Mouse (Mus musculus) mature B cell (primary cell): ENCODE measurements around the gene Eme1.

Source experiments
- in situ Hi-C: fragments of 300-500 bp; cut with MboI; formaldehyde crosslinking; loops from 2 replicates; pipeline ENCODE4 v1.14.3; 2019

Gene Eme1

DNA sequence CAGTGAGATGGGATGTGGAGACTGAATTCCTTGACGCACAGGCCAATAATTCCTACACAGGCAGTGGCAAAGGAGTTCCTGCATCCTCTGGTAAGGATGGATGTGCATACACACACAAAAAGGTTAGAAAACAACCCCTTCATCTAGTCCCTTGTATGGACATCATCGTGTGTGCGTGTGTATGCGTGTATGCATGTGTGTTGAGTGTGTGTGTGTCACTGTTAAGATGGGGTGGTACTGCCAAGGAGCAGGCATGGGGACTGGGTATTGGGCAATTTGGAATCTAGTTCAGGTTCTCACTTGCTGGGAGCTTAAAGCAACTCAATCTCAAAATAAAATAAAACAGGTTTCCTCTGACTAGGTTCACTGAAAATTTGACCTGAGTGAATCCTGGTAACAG is 7.3 kb downstream of the Eme1 start:
- in situ Hi-C loops: no loop called here

DNA sequence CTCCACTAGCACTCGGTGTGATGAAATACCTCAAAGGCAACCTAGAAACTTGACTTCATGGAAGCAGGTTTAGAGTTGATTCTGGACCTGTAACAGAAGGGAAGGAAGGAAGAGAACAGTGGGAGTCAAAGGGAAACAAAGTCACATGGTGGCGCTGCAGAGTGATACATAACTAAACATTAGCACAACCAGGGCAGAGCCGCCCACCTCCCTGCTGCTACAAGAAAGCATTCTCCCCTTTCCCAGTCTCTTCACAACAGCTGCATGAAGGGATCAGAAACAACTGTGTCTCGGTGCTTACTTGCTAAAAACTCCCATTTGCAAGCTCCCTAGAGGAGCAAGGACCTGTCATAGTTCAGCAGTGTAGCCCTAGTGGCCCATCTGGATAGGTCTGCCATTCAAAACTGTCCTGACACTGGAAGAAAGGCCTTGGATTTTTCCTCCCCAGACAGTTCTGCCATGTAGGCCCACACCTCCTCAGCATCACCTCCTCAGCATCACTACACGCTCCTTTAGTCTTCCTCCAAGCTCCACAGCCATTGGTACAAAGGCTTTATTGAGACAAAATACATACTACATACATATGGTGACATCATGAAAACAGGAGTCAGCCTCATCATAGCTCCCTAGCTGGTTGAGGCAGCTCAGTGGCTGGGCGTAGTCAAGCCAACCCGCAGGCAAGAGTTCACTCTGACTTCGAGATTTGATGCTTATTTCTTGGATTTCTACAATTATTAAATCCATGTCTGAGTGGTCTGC is 9.1 kb downstream of the Eme1 start:
- in situ Hi-C loops: no loop called here

DNA sequence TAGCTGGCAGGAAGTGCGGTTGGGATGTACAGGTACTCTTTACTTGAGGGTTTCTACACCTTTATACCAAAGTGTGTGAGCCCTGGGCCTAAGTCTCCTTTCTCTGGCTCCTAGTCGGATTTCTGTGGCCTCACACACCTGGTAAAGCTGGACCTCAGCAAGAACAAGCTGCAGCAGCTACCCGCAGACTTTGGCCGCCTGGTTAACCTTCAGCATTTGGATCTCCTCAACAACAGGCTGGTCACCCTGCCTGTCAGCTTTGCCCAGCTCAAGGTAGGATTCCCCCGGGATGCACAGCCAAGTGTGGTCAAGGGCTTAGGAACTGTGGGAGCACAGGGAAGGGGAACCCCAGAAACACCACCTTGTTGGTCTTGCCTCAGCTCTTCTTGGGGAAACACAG is 19.3 kb downstream of the Eme1 start:
- in situ Hi-C loops: no loop called here

DNA sequence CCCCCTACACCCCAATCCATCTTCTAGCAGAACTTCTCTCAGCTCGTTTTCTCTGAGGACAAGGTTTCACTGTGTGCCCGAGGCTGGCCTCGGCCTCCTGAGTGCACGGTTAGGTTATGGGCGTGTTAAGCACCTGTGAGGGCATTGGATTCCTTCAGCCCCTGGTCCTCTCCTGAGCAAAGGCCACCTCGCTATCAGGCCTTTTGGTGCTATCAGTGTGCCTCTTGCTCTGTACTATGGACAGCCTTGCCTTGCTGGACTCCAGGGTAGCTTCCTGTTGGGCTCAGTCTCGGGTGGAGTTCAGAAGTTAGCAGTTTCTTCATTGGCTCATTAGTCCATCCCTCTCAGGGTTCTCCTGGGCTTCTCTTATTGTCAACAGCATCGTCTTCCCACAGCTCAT is 20.8 kb downstream of the Eme1 start:
- in situ Hi-C loops: no loop called here

DNA sequence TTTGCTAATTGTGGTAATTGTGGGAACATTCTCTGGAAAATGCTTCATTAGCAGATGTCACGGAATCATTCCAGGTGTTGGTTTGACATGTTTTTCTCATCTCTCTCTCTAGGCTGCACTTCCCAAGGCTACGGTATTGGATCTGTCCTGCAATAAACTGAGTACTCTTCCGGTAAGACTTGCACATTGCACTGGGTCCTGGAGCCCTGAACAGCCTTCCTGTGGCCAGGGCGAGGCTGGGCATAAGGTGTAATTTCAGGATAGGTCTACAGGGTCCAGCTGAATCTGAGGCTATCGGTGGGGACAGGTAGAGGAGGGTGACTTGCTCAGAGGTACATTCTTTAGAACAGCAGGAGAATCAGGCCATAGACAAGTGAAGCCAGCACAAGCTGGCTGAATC is 21.8 kb downstream of the Eme1 start:
- in situ Hi-C loops: no loop called here

DNA sequence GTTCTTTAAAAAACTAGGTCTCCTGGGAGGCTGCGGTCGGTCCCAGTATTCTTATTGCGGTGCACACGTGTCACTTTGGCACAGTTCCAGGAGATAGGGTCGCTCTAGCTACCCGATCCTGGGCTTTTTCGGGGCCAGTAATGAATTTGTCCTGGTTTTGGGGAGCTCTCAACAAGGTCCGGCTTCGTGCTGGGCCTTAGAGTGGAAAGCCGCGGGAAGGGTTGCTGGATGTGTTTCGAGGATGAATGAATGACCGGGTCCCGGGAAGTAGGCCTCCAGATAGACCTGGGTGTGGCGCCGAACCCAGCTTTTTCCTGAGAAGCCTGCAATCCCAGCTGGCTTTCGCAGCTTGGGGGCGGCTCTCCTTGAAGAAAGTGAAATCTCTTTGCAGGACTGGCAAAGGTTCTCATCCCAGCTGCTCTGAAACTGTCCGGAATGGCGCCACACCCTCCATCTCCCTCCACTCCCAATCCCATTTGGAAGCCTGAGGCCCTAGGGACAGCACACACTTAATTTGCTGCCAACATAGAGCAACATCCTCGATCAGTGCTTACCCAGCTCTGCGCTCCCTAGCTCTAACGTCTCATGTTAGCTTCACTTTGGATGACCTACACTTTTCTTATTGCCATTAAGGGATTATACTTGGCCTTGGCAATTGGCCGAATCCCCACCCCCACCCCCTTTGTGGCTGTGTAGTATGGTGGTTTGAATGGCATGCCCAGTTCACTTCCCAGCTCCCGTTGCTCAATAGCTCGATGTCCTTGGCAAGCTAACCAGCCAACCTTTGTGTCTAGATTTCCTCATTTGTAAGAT is 23.4 kb downstream of the Eme1 start:
- in situ Hi-C loops: no loop called here

DNA sequence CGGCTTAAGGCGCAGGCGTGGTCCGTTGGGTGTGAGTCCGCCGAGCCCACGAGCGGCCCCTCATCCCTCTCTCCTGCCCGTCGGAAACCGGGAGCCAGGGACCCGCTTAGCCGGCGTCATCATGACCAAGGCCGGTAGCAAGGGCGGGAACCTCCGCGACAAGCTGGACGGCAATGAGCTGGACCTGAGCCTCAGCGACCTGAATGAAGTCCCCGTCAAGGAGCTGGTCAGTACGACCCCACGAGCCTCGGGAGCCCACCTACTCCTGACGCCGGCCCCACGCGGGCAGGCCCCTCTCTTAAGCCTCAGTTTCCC is 23.9 kb downstream of the Eme1 start:
- in situ Hi-C loops: no loop called here

DNA sequence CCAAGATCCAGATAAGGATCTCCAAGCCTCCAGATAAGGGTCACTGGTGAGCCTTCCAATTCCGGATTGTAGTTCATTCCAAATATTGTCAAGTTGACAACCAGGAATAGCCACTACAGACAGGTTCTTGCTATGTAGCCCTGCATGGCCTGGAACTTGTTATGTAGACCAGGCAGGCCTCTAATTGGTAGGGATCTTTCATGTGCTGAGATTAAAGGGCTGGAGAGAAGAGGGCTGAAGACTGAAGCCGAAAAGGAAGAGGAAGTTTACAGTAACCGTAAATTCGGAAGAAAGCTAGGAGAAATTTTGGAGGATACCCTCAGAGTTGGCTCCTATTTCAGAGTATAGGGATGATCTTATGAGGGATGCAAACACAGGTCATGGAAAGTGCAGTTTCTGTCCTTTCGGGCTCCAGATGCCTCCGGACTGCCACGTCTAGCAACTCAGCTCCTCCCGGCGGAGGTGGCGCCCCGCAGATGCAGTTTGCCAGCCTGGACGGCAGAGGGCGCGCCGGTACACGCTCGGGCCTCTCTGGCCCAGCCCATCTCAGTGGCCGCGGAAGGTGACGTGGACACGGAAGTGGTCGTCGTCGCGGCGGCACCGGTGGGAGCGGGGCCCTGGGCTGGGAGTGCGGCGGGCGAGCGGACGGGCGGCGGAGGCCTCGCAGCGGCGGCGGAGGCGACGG is 24.4 kb downstream of the Eme1 start, which contains the start of gene Lrrc59:
Gene Lrrc59 (plus strand): TSS at position 569 of the 685 bp plus-strand sequence.
- in situ Hi-C loops: no loop called here

DNA sequence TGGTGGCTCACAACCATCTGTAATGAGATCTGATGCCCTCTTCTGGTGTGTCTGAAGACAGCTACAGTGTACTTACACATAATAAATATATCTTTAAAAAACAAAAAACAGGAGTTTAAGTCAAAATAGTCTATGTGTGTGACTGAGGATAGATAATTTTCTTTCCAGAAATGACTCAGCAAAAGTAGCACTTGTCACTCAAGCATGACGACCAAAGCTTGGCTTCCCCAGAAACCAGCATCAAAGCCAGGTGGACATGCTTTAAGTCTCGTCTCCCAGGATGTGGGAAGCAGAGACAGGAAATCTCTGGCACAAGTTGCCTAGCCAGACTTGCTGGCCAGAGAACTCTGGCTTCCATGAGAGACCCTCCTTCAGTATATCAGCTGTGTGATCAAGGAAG is 31.6 kb downstream of the Eme1 start:
- in situ Hi-C loops: no loop called here

DNA sequence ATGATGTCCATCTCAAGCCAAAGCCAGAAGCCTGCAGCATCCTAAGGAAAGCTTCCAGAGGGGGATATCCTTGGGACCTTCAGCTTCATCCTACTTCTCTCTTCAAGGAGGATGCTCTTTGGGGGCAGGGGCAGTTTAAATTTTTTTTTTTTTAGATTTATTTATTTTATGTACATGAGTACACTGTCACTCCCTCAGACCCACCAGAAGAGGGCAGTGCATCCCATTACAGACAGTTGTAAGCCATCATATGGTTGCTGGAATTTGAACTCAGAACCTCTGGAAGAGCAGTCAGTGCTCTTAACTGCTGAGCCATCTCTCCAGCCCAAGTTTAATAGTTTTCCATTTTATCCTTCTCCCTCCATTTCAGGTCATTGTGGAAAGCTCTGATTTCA is 32.3 kb downstream of the Eme1 start:
- in situ Hi-C loops: no loop called here

DNA sequence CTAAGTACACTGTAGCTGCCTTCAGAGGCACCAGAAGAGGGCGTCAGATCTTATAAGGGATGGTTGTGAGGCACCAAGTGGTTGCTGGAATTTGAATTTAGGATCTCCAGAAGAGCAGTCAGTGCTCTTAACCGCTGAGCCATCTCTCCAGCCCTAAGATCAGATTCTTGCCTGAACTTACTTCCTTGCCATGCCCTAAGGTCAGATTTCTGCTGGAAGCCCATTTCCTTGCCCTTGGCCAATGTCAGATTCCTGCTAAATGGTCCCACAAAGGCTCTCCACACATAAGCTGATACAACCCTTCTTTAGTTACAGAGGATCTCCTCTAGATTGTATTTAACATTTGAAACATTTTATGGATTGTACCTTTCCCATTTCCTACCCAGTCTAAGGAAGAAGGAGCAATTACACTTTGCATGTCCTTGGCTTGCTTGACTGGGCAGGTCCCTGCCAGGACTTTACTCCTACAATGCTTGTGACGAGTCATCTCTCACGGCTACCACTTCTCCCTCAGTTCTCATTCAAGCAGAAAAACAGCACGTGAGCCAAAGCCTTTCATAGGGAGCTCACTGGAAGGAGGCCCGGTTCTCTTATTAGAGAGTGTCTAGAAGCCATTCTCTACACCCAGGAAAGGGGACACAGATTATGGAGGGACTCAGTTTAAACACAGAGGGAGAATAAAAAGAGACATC is 32.9 kb downstream of the Eme1 start:
- in situ Hi-C loops: no loop called here

DNA sequence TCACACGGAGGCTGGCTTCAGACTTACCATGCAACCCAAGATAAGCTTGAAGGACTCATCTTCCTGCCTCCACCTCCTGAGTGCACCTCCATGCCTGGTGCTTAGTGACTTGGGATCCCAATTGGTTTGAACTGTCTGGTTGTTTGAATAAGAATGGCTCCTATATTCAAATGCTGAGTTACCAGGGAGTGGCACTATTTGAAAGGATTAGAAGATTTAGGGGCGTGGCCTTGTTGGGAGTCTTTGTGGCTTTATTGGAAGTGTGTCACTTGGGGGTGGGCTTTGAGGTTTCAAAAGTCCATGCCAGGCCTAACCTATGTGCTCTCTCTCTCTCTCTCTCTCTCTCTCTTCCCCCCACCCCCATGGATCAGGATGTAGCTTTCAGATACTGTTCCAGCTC is 36.1 kb downstream of the Eme1 start:
- in situ Hi-C loops: no loop called here

DNA sequence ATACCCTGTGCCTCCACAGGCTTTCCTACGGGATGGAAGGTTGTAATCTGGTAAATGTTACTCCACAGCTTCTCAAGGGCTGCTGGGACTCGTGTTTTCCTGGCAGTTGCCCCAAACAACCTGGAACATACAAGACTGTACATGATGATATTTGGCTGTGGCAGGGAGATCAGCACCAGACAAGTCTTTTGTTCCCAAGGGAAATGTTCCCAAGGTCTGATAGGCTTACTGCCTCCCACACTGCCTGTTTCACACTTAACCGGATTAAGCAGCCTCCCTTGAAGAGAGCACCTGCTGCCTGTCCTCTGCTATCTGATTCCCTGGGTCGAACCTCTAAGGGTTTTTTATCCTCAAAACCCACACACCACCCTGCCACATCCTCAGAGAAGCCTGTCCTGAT is 38.3 kb downstream of the Eme1 start:
- in situ Hi-C loops: no loop called here

DNA sequence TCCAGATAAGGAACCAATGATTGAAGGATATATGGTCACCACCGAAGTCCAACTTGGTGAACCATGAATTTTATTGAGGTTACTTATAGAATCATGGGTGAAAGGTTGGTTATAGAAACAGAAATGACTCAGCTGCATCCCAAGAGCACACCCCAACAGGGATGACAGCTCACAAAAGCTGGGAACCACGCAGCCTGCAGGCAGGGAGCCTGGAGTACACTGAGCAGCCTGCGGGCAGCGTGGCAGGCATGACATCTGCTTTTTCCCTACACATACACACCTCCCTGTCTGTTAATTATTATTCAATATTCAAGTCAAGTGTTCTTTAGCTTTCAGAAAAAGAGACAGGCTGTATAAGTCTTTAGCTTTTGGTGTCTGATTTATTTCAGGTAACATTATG is 39.2 kb downstream of the Eme1 start:
- in situ Hi-C loops: no loop called here

DNA sequence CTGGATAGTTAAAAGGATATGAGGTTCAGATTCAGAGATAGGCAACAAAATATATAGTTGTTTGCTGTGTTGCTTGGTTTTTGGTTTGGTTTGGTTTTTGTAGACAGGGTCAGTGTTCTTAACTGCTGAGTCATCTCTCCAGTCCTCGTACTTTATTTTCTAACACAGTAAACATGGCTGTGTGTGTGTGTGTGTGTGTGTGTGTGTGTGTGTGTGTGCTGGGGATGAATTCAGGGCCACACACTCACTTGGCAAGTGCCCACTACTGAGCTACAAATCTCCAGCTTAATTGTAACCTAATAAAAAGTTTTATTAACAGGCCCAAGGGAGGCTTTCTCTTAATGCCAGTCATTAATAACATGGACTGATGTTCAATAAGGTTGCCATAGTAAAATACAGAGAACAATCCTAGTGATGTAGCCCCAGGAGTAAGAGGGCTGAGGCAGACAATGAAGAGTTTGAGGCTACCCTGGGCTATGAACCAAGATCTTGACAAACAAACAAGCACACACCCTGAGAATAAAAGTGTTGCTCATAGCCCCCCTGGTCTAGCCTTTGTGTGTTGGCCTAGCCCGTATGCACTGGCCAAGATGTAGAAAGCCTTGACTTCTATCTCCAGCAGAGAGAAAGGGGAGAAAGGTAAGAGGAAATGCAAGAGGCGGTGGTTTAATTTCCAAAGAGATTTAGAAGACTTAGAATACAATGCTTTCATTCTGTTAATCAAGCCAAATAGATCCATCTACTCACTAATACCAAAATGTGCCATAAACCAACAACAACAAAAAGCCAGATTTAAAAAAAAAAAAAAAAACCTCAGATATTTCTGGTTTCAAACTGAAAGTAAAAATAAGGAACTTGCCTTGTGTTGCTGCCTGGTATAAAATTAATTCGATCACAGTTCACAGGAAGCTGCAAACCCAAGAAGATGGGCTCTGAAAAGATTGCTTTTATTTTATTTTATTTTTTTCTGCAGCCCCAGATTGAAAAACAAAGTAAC is 42.7 kb downstream of the Eme1 start:
- in situ Hi-C loops: no loop called here

DNA sequence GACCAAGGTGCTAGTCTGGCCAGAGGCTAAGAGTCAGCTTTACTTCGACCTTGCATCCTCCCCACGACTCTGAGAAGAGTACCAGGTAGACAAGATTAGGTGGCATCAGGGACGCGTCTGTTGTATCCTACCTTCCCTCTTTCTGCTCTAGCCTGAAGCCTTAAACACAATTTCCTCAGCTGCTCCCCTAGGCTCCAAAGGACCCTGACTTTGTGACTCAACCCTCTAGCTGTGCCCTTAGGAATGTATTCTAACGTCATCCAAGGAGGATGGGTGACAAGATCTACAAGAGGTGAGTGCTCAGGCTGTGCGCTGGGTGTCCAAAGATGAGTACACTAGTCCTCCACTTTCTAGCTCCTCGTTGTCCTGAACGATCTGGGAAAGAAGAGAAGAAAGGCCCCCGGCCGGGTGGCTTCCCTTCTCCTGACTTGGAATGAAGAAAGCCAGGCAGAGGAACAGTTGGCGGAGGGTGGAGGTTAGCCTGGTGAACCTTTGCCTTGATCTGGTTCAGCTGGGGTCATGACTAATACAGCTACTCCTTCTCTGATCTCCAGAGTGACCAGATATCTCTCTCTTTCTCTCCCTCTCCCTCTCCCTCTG is 51.3 kb downstream of the Eme1 start:
- in situ Hi-C loops: no loop called here

DNA sequence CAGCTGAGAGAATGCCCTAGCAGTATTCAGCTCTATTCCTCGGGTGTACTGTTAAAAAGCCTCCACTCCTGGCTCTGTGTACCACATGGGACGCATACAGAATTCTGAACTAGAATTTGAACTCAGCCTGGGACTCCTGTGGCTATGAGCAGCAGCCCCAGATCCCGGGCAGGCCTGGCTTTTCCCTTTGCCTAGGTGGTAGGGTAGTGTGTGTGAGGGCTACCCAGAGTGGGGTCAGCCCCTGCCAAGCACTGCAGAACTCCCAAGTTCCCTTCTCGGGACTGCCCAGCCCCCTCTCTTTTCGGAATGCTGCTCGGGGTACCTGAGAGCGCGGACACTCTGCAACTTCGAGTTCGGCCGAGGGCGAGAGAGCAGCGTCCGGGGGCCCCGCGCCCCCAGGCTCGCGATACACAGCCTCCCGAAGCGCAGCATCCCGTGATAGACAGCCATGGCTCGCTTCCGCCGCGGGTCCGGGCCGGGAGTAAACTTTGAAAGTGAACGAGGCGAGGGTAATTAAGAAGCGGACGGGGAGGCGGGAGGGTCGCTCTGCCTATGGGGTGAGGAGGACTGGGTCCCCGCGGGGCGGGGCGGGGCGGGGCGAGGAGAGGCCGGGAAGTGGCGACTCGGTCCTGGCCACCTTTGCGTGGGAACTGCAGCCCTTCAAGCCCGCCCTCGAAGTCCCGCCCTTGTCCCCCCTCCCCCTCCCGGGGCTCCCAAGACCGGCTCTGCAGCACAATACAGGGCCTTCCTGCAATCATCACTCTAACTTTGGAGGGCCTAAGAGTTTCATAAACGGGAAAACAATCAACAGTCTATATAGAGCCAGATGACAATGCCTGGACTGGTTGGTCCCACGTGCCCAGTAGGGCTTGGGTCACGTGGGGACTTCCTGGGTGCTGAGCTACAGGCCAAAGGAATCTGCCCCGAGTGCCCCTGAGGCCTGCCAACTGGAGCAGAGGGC is 52.2 kb downstream of the Eme1 start, which contains the start of gene Acsf2:
Gene Acsf2 (minus strand): TSS at position 551 of the 961 bp plus-strand sequence.
- in situ Hi-C loops: no loop called here

DNA sequence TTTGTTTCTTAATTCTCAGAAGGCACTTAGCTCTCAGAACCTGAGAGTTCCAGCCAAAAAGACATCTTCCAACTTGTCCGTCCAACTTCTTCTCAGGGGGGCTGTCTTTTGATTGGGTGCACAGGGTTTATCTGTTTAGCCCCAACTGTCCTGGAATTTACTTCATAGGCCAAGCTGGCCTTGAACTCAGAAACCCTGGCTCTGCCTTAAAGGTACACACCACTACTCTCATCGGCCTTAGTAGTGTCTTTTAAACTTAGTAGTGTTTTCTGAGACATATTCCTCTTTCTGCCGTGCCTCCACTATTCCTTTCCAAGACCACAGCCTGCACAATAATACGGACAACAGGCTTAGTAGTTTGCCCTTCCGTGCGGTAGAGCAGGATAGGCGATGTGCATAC is 53.3 kb downstream of the Eme1 start:
- in situ Hi-C loops: no loop called here

DNA sequence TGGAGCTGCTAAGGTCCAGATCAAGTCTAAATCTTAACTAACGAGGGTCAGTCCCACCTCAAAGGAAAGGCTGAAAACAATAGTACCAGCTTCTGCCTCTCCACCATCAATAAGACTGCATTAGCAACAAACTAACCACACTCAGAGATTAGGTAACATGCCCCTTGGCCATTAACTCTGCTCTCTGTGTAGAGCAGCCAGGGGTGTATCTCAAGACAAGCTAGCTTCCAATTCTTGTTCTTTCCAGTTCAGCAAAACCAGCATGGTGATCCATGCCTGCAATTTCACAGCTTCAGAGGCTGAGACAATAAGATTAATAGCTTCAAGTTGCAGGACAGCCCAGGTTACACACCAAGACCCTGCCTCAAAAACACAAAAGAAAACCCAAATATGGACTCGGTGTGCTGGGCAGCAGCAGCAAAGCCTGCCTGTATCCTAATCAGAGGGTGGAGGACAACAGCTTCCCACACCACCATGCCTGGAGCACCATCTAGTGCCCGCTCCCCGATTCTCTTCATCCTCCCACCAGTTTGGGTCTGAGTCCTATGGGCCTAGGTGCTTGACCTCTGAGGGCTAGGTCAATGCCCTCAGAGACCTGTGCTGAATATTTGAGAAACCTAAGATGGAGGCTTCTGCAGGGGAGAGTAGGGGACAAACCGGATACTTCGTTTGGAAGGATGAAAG is 55.2 kb downstream of the Eme1 start:
- in situ Hi-C loops: no loop called here
